Mouse (Mus musculus) liver (tissue): ENCODE data around the gene Prpf38b.
"Not testable (repeated sequence)": the region's sequence is repeated elsewhere in the genome, so short reads cannot be mapped to it uniquely, and the experiment has no call there.

Experiments
- DNase-seq: peaks from one replicate; pipeline ENCODE4 v3.0.0-alpha.2; 2020; ENCODE audit warnings: mixed read lengths

Gene Prpf38b

DNA sequence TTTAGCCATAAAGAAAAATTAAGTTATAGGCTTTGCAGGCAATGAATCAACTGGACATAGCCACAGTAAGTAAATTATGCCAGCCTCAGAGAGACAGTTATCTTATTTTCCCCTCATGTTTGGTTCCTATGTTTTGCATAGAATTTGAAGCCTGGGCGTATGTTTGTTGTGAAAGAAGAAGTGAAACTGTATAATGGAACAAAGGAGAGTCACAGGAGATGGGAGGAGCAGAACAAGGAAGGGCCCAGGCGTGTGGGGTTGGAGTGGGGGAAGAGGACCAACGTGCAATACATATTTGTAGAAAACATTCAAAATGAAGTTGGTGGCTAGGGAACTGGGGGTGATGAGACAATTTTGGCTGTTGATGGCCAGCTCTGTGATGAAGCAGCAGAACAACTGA, 11.4 kb downstream of the Prpf38b start:
- DNase-seq, result no peak

DNA sequence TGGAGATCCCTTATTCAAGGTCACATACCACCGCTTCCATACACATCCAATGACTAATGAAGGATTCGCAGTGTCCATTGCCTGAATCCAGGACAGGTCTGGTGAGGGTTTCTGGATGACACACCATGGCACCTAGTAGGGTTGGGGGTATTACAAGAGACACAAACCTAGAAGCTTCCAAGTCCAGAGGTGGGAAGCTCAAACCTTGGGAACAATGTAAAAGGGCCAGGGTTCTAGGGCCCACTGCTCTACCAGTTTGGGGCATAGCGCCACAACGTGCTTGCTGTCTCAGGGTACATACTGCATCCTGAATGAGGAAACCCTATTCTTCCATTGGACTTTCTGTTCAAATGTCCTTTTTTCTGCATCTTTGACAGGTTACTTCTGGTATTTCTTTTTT, 12.9 kb downstream of the Prpf38b start:
- no peak for DNase-seq

DNA sequence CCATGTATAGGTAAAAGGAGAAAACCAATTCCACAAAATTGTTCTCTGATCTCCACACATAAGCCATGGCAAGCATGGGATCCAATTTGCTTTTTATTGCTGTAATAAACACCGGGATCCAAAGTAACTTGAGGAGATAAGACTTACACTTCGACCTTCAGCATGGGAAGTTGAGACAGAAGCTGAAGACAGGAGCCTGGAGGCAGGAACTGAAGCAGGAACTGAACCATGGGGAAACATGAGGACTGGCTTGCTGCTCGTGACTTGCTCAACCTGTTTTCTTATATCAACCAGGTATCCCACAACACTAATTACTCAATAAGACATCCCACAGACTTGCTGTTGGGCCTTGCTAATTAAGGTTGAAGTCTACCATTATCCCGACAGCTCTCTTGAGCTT, 18.6 kb downstream of the Prpf38b start:
- no peak for DNase-seq

DNA sequence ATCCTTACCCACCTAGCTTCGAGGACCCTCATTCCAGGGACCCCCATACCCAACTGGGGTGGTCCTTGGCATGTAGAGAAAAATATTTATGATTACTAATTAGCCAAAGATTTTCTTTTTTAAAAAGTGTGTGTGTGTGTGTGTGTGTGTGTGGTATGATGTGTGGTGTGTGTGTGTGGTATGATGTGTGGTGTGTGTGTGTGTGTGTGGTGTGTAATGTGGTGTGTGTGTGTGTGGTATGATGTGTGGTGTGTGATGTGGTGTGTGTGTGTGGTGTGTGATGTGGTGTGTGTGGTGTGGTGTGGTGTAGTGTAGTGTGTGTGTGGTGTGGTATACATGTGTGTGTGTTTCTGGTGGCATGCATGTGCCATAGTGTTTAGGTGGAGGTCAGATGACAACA, 19.4 kb downstream of the Prpf38b start:
- no peak for DNase-seq

DNA sequence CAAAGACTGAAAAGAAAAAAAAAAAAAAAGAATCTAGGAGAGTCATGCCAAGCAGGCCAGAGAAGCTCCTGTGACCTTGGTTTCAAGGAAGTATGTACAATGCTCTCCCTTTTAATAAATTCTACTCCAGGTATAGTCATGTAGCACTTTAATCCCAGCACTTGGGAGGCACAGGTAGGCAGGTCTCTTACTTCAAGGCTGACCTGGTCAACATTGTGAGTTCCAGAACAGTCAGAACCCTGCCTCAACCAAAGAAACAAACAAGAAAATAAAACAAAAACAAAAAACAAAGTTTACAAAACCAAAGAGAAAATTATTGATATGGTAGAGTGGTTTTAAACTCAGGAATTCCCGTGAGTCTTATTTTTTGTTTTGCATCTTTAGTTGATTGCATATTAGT, 21.6 kb downstream of the Prpf38b start, which contains the start of gene Fndc7:
Gene Fndc7, minus strand, starts transcription at position 101 of the 400 bp plus-strand sequence.
- DNase-seq, result no peak

DNA sequence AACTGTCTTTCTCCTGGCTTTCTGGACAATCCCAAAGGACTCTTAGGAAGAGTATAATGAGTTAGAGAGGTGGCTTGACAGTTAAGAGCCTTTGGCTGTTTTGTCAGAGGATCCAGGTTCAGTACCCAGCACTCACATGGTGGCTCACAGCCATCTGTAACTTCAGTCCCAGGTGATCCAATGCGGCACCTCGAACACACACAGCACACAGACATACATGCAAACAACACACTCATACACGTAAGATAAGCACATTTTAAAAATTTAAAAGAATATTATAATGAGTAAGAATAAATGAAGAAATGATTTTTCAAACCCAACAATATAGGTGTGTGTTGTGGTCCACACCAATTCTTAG, 23.9 kb downstream of the Prpf38b start:
- no peak for DNase-seq

DNA sequence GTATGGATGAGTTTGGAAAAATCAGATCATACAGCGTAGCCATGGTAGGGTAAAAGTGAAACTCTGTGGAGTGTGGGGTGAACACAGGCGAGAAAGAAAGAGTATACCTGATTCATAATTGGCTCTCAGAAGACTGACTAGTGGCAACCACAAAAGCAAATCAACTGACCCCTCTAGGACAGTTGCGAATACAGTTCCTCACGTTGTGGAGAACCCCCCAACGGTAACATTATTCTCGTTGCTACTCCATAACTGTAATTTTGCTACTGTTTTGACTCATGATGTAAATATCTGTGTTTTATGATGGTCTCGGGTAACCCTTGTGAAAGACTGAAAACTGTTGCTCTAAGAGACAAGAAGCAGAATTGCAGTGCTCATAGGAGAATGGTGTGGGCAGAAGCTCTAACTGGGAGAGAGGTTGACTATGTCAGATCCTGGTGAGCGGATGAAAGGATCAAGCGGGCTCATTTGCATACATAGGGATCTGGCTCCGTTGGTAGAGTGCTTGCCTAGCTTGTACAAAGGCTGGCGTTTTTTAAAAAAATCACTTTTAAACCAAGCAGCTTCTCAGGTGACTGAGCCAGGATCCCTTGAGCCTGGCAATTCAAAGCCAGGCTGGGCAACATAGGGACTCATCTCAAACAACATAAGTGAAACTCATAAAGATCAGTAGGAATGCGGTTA, 24.5 kb downstream of the Prpf38b start:
- no peak for DNase-seq

DNA sequence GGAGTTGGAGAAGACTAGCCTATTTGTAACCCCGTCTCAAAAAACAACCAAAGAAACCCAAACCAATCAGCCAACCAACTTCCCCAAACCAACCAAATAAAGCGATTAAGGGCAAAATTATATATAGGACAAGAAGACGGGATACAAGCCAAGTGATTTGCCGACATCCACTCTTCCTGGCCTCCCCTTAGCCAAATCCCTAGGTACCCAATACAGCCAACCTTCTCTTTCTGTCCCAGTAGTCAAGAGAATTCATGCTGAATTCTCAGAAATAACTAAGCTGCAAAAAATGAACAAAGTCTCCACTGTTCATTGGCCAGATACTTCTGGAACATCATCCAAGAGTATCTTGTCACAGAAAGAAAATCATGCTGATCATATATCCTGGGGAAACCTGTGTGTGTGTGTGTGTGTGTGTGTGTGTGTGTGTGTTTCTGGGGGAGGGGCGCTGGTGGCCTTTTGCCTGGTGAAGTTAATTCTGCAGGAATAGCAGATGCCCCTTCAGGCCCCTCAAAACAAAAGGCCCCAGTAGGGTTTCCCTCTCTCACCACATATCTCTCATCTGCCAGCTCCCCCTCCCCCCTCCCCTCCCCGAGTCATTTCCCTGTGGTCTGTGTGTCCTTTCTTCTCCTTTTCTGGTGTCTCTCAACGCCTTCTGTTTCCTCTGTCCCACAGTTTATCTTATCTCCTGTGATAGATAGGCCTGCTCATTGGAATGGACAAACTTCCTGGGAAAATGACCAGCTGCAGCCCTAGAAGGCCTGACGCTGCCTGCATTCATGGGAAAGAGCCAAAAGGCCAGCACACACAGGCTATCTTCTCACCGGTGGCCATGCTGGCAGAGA, 25.6 kb downstream of the Prpf38b start:
- peak; percentile 65 for DNase-seq

DNA sequence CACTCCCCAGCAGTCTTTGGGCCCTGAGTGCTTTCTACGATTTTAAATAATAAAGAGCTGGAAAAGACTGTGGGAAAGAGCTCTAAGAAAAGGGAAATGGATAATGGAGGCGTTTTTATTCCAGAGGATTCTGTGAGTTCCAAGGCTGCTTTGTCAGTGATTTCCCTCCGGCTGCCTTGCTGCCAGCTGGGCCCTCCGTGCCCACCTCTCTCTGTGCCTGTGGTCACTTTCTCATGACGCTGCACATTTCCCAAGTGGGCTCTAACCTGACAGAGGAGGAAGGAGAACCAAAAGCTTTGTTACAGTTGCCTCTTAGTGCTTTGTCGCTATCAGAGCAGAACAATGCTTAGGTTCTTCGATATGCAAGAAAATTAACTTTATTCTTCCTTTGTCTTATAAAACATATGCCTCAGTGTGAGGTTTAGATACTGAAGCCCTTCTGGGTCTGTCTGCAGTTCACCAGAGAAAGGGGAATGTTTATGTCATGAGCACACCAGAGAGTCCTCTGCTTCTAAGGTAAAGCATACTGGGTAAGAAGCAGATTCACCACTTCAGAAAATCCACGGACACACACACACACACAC, 26.7 kb downstream of the Prpf38b start:
- no peak for DNase-seq

DNA sequence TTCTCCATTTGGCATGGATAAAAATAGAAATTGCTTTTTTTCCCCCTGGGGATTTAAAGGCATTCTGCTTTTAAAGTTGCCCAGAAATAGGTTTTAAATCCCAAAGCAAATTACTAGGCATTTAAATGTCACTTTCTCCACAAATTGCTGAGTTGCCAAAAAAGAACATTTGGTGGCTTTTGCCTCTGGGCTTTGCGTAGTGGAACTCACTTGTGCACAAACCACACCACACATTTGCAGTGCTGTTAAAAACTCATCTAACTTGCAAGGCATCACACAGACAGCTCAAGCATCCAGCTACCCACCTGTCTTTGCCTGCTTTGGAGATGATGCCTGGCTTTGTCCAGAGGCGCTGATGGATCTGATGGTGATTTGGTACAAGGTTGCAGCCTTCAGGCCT, 28.5 kb downstream of the Prpf38b start:
- DNase-seq, result no peak

DNA sequence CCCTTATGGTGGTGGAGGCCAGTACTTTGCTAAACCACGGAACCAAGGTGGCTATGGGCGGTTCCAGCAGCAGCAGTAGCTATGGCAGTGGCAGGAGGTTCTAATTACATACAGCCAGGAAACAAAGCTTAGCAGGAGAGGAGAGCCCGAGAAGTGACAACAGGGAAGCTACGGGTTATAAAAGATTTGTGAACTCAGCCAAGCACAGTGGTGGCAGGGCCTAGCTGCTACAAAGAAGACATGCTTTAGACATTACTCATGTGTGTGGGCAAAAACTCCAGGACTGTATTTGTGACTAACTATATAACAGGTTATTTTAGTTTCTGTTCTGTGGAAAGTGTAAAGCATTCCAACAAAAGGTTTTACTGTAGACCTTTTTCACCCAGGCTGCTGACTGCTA, 29.7 kb downstream of the Prpf38b start:
- DNase-seq, result not testable (repeated sequence)

DNA sequence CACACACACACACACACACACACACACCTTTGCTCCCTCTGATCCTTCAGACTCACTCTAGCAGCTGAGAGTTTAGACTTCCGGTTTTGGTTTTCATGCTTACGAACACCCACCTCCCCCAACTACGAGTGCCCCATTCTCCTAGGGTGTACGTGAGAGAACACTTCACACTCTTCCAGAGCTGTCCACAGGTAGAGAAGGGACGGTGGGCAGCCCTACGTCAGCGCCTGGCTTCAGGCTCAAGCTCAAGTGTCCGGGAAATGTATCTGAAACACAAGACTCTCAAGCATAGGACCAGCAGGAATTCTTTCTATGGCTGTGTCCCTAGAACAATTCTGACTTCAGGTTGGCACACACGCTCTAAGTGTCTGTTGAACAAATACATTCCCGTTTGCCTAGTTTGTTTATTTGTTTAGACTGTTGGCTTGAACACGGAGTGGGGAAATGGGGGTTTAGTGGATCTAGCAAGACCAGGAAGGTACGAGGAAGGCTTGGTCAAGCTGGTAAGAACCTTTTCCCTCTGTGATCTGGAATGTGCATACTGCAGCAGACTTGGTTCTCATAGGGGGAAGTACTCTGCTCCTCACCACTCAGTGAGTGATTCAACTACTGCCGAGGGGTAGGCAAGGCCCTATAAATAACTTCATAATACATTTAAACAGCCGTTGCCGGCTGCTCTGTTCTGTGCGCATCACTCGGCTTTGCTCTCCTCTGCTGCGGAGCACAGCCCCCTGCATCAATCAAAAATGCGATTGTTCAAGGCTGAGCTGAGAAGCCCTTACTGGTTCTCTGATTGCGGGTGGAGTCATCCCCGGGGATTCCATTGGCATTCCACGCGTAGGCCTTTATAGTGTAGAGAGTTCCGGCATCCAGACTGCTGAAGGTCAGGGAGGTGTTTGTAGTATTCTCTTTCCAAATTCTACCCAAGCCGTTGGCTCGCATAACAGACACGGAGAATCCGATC, 30.7 kb downstream of the Prpf38b start:
- DNase-seq, result peak; percentile 15

DNA sequence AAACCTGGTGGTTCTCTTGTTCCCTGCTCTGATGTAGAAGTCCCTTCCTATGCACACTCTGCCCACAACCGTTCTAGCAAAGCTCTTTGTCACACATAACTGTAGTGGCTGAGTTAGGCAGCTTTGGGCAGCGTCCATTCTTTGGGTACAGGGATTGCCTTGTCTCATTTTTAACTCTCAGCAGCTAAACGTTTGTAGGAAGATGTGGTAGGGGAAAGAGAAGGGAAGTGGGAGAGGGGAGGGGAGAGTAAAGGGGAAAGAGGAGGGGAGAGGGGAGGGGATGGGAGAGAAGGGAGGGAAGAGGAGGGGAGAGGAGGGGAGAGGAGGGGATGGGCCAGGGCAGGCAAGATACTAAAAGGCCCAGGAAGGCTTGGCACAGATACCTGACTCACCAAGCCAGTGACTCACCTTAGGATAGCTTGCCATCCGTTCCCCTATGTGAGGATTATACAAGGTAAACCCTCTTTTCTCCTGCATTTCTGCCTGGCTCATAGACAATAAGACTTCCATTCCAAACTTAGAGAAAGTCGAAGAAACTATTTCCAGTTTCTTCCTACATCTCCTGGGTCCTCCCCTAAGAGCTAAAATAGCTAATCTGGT, 31.6 kb downstream of the Prpf38b start:
- no peak for DNase-seq

DNA sequence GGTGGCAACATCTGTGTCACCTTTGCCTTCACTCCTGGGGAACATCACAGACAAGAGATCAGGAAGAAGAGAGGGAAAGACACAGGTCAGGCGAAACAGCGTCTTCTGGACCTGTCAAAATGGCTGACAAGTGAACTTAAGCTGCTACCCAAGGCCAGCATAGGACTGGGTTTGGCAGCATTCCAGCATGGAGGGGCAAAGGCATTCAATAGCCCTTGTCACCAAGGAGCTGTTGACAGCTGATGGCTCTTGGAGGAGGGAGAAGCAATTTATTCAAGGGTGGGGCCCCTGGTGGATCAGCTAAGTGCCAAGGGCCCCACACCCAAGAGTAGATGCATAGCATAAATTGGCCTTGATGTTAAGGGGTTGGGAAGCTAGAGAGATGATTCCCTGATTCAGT, 32.4 kb downstream of the Prpf38b start:
- no peak for DNase-seq

DNA sequence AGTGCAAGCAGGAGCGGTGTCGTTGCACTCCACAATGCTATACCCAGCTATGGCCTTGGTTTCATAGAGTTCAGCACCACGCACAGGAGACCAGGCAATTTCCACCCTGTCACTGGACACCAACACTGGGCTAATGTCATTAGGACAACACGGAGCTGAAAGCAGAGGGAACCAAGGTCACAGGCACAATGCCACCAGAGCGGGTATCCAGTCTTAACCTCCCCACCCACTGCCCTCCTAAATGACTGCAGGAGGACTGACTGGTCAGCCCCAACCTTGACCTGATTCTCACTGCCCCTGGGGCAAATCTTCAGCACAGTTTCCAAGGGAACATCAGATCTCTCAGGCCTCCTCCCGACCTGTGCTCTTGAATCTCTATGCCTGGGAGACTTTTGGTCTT, 40.9 kb downstream of the Prpf38b start:
- no peak for DNase-seq

DNA sequence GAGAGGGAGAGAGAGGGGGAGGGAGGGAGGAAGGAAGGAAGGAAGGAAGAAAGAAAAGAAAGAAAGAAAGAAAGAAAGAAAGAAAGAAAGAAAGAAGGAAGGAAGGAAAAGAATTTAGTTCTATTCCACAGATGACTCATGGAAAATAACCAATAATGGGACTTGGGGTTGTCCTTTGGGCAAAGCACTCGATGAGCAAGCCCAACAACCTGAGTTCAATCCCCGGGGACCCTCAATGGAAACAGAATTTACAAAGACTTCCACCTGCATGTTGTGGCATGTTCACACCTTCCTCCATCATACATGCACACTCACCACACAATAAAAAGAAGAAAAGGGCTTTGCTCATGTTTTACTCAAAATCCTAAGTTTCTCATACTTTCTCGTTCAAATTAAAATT, 44.1 kb downstream of the Prpf38b start:
- DNase-seq, result no peak

DNA sequence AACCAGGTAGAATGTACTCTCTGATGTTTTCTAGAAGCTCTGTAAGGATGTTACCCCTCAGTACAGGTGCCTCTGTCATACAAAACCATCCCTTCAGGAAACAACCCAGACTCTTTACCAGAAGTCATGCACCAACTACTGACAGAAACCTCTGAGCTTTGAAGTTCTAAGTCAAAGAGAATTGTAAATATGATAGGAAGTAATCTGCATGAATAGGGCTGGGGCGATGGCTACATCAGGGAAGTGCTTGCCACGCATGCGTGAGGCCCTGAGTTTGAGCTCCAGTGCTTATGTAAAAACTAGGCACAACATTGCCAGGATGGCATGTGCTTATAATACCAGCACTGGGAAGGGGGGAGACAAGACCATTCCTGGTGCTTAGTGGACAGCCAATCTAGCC, 45.9 kb downstream of the Prpf38b start:
- no peak for DNase-seq

DNA sequence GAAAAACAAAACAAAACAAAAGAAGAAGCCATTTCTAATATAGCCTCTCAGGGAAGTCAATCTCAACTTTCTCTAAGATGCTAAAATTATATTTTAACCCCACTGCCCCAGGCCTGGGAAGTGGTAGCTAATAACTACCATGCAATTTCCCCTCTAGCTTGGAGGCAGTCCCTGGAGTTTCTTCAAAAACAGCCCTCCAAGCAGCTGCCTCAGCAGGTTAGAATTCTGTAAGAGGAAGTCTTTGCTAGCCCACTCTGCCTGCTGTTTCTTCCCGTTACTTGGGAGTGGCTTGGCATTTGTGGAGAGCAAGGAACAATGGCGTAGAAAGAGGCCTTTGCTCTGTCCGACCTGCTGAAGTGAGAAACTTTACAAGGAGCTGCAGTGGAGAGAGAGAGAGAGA, 46.4 kb downstream of the Prpf38b start:
- no peak for DNase-seq

DNA sequence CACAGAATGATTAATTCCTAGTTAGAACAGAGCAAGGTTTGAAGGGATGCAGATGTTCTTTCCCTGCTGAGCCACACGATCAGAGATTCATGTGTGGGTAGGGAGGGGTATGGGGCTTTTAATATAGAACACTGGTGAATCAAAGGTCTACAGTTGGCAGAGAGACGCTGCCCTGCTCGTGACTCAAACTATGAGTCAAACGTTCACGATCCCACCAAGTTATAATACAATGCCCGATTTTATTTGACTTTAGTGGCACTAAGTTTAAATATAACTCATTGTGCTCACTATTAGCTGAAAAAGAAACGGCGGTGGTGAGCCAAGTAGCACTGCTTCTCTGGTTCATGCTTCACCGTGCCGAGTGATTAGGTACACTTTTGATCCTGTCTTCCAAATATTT, 48.4 kb downstream of the Prpf38b start:
- DNase-seq, result no peak

DNA sequence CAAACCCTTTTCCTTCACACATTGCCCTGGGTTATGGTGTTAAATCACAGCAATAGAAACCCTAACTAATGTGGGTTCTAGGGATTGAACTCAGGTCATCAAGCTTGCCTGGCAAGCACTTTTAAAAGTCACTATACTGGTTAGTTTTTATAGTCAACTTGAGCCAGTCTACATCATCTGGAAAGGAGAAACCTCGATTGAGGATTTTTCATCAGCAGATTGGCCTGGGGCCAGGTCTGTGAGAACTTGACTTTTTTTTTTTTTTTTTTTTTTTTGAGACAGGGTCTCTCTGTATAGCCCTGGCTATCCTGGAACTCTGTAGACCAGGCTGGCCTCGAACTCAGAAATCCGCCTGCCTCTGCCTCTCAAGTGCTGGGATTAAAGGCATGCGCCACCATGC, 49.2 kb downstream of the Prpf38b start:
- not testable (repeated sequence) for DNase-seq

DNA sequence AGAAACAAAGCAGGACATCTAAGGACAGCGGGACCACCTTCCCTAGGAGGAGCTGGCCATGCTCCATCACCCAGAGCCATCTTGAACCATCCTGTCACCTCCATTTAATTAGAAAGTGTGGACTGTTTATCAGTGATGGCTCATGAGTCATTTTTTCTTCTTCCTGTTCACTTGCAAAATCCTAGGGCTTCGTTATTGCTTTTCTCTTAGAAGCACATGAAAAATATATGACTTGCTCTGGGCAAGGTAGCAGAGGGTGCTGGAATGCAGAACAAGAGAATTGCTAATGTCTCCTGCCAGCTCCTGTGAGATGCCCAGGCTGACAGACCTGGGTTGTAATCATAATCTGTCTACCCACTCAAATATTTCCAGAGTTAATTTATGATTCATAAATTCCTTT, 50.7 kb downstream of the Prpf38b start:
- DNase-seq, result no peak

DNA sequence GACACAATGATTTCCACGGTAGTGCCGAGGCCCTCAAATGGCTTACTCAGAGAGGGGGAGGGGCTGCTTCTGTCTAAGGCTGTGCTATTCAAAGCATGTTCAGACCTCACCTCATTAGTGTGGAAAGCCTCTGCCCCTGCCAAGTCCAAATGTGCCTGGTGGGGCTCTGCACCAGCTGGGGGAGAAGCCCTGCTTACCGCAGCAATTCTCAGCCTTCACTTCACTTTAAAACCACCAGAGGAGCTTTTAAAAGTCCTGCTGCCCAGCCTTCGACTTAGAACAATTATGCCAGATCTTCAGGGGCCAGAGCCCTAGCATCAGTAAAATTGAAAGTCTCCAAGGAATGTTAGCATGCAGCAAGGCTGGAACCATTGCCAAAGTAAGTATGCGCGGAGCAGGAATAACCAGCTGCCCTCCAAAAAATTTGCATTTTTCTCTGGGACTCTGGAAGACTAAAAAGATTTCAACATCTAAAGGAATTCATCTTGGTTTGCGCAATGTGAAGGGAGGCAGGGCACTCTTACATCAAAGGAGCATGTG, 53.2 kb downstream of the Prpf38b start:
- peak; percentile 24 for DNase-seq
